Mouse (Mus musculus) v-Abl transformed pro-B cells (cell line): ENCODE measurements at regions not wholly inside any gene's neighbourhood (a gene's known extent, or its start where the extent isn't known, plus 50 kb on each side); places are given as distances from the start of the nearest gene placed in this dataset.

Source experiments
- in situ Hi-C, 2 experiments: fragments of 400-800 bp; cut with MboI; formaldehyde crosslinking; loops; one replicate each; pipeline ENCODE4 v1.15.1; 2025; ENCODE audit not compliant: unreplicated experiment in 2 of 2

GRCm38 (mm10) chr10:51056950-51057349, 162.4 kb downstream of the Sim1 start:
- in situ Hi-C loops = no loop called here

DNA sequence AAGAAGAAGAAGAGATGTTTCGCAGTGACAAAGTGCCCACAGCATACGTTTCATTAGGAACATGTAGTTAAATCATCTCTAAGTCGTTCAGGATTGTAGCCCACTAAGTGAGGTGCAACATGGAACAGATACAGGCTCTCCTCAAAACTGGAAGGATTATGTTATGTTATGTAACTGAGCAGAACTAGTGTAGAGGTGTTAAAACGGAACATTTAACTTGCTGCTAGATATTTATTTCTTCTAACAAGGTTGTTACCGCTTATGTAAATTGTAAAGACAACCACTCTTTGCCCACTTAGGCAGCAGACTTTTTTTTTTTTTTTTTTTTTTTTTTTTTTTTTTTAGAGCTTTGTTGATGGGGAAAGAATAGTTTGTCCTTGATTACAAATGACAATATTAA, 163.8 kb downstream of the Sim1 start:
- in situ Hi-C loops = no loop called here

DNA sequence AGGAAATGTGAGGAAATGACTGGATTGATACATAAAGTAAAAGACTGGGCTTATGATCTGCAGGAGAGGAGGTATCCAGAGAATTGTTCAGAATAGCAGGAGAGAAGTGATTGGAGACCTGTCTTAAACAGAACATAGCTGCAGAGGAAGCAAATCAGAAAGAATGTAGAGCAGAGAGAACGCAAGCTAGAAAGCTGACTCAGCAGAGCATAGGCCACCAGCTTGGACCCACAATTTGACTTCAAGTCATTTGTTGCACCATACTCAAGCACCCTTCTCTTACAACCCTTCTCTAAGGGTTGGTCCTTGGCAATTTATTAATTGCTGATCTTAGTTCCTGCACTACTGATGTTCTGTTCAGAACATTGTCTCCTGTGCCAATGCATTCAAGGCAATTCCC, 207.0 kb downstream of the Sim1 start:
- in situ Hi-C loops = no loop called here

DNA sequence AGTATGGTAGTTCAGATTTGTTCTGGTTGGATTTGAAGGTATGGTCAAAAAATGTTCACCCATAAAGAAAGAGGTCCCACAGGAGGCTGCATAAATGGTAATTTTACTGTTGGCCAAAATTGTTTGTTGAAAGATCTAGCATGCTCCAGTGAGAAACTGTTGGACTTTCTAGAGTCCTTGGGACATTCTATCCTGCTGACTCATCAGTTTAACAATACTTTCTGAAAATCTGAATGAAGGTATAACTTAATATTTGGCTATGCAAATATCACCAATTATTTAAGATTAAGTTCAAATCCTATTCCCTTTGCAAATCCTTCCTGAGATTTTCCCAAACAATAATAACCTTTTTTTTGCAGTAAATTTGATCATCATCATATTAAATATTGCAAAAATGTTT, 257.3 kb downstream of the Sim1 start:
- in situ Hi-C loops = no loop called here

- in situ Hi-C loops = no loop called here
Measured at GRCm38 (mm10) chr10:51153484-51153985, 259.0 kb downstream of the Sim1 start.

- in situ Hi-C loops = no loop called here
Measured at GRCm38 (mm10) chr10:51154016-51154415, 259.5 kb downstream of the Sim1 start.

GRCm38 (mm10) chr10:51154743-51155142, 260.2 kb downstream of the Sim1 start:
- in situ Hi-C loops = no loop called here

GRCm38 (mm10) chr10:51173619-51174018, 279.1 kb downstream of the Sim1 start:
- in situ Hi-C loops = no loop called here

- in situ Hi-C loops = no loop called here
Measured at GRCm38 (mm10) chr10:51175993-51176577, 281.5 kb downstream of the Sim1 start.

GRCm38 (mm10) chr10:51176692-51177091, 282.1 kb downstream of the Sim1 start:
- in situ Hi-C loops = no loop called here

GRCm38 (mm10) chr10:51181752-51182151, 287.2 kb downstream of the Sim1 start:
- in situ Hi-C loops = no loop called here

DNA sequence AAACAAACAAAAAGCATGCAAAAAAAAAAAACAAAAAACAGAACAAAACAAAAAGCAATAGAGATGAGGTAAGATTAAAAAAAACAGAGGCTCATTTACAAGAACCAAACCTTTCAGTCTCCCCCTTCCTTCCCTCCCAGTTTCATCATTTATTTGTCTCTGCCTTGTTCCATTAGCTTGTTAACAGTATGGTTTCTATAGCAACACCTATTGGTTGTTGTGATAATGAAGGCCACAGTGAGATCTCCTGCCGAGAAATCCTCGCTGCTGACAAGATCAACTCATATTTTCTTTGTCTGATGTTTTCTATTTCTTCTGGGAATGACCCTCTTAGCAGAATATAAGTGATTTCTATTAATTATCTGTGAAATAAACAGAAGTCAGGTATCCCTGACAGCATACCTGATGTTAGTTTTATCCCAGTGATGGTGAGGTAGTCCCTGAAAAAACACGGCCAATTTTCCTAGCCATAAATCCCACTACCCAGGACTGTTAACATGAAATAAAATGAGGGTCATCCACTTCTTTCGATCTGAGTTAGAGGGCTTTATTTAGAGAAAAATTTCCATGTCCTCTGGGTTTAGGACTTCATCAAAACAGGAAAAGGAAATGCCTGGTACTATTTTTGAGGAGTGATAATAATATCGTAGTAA, 288.9 kb upstream of the Gm49339 start:
- in situ Hi-C loops = no loop called here

- in situ Hi-C loops = no loop called here
Measured at GRCm38 (mm10) chr10:51219481-51219880, 260.9 kb upstream of the Gm49339 start.

DNA sequence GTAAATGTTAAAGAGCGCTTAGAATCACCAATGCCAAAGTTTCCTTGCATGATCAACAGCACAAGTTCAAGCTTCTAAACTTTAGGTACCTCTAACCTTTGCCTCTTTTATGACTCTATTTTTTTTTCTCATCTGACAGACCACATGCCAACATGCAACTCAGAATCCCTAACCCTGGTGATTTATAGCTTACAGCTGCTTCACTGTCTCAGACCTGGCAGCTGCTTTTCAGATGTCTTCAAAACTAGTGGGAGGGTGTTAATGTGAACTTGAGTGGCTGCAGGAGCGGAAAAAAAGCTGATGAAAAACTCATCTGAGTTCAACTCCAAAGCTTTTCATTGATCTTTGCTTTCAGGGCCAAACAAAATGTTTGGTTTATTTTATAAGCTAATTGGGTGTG, 246.8 kb upstream of the Gm49339 start:
- in situ Hi-C loops = loop anchor here in 1 of 2 experiments (10.0 kb wide), 2 partner anchors 329 to 1141 kb away; no protein-coding TSS in a partner anchor

DNA sequence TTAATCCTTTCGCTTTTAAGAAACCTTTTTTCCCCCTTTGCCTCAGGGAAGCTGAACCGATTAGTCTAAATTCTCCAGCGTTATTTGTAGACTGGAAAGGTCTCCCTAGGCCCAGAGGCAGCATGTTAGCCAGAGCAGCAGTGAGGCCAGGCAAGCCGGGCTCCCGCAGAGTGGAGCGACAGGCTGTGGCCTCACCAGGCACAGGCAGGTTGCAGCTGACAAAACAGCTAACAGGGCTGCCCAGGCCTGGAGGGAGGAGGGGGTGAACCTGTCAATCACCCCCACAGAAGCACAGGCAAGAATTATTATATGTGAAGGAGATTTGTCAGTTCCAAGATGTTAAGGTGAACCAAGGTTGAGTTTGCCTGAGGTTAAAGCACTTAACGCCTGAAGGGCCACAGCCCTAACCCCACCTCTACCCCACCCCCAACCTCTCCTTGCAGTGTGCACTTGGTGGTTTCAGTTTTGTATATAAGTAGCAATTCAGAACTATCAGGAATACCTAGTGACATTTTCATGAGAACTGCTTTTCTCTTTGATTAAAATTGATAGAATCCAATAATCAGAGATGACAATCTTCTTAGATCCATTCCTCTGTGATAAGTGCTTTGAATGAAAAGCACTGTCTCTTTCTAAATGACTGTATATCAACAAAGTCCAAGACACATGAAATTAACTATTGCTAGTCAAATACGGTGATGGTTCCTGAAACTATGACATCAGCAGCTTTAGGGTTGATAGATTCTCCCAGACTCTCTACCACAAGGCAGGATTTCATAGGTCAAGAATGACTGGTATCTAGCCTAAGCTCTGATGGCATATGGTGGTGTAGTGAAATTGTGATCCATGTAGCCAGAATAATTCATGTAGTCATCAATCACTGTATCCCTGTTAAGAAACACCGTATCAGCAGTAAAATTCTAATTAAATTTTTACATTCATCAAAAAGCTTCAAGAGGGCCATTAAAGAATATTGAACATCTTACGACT, 244.5 kb upstream of the Gm49339 start:
- in situ Hi-C loops = loop anchor here in 1 of 2 experiments (10.0 kb wide), 2 partner anchors 331 to 1139 kb away; no protein-coding TSS in a partner anchor

DNA sequence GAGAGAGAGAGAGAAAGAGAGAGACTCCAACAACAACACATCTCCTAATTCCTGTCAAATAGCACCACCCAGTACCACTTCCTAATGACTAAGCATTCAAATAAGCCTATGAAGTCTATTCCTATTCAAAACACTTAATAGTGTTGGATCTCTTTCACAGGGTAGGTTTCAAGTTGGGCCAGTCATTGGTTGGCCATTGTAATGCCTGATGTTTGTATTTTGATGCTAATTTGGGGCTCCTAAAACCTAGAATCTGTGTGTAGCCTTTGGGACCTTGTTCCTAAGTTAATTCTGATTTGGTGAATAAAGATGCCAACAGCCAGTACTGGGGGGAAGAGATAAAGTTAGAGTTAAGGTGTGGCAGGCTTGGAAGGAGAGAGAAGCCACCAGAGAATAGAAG, 242.3 kb upstream of the Gm49339 start:
- in situ Hi-C loops = loop anchor here in 1 of 2 experiments (10.0 kb wide), 2 partner anchors 333 to 1137 kb away; no protein-coding TSS in a partner anchor

- in situ Hi-C loops = loop anchor here (5.0 to 10.0 kb wide), 4 partner anchors 151 to 551 kb away; no protein-coding TSS in a partner anchor
Measured at GRCm38 (mm10) chr10:51253439-51253838, 227.0 kb upstream of the Gm49339 start.

- in situ Hi-C loops = loop anchor here in 1 of 2 experiments (10.0 kb wide), 3 partner anchors 147 to 553 kb away; no protein-coding TSS in a partner anchor
Measured at GRCm38 (mm10) chr10:51257587-51258049, 222.8 kb upstream of the Gm49339 start.

DNA sequence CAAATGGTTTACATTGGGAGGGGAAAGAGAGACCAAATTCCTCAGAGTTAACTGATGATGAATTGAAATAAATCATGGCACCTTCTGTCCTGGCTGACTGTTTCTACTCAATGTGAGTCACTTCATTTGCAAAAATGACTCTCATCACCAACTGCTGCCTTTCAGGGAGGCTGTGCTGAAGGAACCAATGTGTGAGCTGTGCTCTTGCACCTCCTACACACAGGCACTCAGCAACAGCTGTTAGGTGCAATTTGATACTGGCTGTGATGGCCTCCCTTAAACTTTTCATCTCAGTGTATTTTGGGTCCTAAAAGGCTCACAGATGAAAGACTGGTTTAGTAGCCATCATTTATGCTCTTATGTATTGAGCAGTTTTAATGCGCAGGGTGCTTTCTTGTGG, 209.0 kb upstream of the Gm49339 start:
- in situ Hi-C loops = no loop called here

- in situ Hi-C loops = no loop called here
Measured at GRCm38 (mm10) chr10:51278195-51278594, 202.2 kb upstream of the Gm49339 start.

- in situ Hi-C loops = no loop called here
Measured at GRCm38 (mm10) chr10:51282451-51282850, 198.0 kb upstream of the Gm49339 start.
